Mouse (Mus musculus) gastrocnemius, adult 8-10 months (tissue): ENCODE measurements around the gene Acp1. TPM values are rescaled to one million over a fixed set of nuclear protein-coding genes. Genes with fewer than 3 reads are reported as not detected.

Experiments
- DNase-seq, 2 experiments: peaks; one replicate each; pipeline ENCODE4 v3.0.0; 2022; ENCODE audit warnings: low spot score in 2 of 2
- total RNA-seq, 4 experiments: library from RNA; stranded (reverse); gene quantifications; 2 replicates each; pipeline ENCODE4 v1.2.4; 2022

The Acp1 gene
- total RNA-seq, 4 experiments from 2014 or later: 34.1 to 43.2 (median 36.8) TPM

- no peak for DNase-seq
Measured at GRCm38 (mm10) chr12:30865781-30866180, 45.6 kb downstream of the Acp1 start.

- no peak for DNase-seq
Measured at GRCm38 (mm10) chr12:30864347-30864746, 47.0 kb downstream of the Acp1 start.

DNA sequence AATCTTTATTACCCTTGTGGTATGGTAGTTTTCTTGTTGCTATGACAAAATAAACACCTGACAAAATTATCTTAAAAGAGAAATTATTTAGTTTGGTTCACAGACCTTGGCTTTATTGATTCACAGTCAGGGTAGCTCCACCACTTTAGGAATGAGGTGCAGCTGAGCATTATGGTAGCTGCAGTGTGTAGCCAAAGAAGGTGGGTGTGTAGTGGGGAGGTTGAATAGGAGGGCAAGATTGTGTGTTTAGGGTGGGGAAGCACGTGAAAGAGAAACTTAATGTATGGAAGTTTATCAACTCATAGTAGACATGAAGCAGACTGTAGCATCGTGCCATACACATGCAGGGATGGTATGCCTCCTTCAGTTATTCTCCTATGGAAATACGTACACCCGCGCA is 55.2 kb downstream of the Acp1 start:
- no peak for DNase-seq

DNA sequence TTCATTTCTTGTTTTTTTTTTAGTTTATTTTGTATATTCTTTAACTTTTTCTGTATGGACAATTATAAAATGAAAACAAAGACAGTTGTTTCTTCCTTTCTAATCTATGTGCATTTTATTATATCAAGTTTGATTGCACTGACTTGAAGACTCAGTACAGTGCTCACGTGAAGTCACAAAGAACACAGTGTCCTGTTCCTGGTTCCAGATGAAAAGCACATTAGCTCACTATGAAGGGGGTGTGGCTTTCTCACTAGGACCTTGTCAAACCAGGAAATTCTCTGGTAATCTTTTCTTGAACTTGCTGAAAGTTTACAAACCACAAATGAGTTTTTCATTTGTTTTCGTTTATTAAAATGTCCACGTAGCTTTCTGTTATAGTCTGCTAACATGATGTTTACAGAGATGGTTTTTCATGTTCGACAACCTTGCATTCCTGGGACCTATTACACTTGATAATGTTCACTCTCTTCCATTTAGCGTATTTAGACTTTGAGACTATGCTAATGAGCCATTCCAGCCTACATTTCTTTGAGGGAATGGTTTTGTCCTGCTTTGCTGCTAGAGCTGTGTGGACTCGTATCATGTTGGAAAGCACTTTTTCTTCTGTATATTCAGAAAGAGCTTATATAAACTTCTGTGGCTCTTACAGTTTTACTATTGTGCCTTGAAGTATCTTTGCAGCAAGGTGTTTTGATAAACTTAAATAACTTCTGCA is 55.8 kb downstream of the Acp1 start:
- DNase-seq: no peak

- DNase-seq: no peak
Measured at GRCm38 (mm10) chr12:30851871-30852270, 59.5 kb downstream of the Acp1 start.

- DNase-seq: no peak
Measured at GRCm38 (mm10) chr12:30850902-30851301, 60.5 kb downstream of the Acp1 start.

GRCm38 (mm10) chr12:30848521-30848920 is 62.9 kb downstream of the Acp1 start:
- DNase-seq: no peak

Other genes with a start within 250 kb of the Acp1 start
- under 1 TPM; 0.22 to 0.63 (median 0.49) TPM for gene Alkal2, start 27.3 kb downstream of the Acp1 start, total RNA-seq
- gene Sh3yl1, start 79 bp upstream of the Acp1 start, total RNA-seq: under 1 TPM; 0.24 to 0.99 (median 0.77) TPM
- not detected for gene Fam110c, start 162.3 kb upstream of the Acp1 start, total RNA-seq